Mouse (Mus musculus): ENCODE measurements around the gene Atp5b.

The Atp5b gene

DNA sequence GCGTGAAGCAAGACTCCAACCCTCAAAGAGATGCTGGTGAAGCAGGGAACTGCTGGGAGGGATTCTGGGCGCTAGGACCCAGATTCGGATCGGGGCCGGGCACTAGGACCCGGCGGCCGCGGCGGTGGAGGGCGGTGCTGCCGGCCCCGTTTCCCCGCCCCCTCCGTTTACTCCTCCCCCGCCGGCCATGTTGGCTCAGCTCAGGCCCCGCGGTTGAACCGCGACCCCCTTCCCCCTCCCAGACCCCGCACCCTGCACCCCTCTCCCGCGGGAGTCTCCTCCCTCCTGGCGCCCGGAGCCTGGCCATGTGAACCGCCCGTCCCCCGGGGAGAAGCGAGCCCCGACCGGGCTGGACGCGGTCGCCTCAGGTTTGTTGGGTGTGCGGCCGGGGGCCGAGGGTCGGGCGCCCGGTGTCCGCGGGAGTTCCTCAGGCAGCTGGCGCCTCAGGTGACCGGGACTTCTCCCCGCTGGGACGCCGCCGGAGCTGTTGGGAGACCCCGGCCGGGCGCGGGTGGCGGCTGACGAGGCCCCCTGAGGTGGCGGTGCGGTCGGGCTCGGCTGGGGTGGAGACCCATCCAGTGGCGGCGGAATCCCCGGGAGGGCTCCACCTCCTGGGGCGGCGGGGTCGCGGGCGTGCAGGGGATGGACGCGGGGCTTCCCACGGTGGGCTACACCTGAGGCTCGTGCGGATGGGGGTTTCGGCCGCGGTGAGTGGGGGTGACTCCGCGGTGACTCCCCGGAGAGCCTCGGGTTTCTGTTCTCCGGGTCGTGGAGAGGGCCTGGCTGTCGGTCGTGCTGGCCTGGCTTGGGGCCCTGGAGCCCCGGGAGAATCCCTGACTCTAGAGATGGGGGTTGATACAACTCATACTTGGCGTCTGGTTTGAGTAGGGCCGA, 13.9 kb downstream of the Atp5b start:
- peak; percentile 93 for DNase-seq

DNA sequence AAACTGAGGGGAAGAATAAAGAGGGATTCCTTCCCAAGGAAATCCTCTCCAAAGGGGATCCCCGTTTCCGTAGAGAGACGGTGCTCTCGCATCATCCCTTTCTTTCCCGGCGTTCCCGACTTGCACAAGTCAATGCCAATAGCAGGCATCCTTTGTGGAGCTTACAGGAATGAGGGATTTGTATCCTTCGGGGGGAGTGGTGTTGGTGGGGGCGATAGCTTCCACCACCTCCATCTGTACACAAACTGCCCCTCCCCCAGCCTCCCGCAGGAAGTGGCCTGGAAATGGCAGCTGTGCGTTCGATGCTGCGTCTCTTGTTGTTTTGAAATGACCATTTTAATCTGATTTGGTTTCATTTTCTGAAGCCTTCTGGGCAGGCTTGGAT, 14.5 kb downstream of the Atp5b start:
- DNase-seq: peak; percentile 68

GRCm38 (mm10) chr10:128110103-128110761, 27.2 kb downstream of the Atp5b start:
- no peak for DNase-seq

DNA sequence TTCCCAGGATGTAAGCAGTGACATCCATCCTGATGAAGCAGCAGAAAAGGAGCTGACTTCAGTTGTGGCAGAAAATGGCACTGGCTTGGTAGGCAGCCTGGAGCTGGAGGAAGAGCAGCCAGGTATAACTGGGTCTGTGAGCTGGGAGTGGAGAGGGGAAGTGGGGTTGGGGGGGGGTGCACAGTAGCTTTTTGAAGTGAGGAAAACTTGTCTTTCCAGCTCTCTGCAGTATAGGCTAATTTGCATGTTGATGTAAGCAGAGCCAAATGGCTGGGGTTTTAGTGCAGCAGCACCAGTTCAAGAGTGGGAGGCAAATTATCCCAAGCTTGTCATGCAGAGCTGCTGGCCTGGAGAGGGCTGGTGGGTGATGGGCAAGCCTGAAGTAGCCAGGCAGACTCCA, 28.2 kb downstream of the Atp5b start:
- no peak for DNase-seq

DNA sequence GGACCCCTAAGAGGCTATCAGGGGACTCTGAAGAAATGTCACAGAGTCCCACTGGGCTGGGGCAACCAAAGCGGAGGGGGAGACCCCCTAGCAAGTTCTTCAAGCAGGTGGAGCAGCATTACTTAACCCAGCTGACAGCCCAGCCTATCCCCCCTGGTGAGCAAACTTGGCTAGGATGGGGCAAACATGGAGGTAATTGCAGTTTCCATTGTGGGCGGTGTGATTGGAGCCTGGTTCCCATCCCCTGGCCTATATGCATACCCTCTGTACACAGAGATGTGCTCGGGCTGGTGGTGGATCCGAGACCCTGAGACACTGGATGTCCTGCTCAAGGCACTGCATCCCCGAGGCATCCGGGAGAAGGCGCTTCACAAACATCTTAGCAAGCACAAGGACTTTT, 40.8 kb downstream of the Atp5b start:
- DNase-seq: no peak

DNA sequence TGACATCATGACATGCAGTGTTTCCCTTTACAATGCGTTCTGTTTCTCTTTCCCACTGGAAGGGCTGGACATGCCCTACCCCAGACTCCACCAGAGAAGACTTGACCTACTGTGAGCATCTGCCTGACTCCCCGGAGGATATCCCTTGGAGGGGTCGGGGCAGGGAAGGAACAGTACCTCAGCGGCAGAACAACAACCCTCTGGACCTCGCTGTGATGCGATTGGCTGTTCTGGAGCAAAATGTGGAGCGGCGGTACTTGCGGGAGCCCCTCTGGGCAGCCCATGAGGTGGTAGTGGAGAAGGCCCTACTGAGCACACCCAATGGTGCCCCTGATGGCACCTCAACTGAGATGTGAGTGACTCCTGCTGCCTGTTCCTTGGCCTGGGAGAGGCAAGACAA, 41.8 kb downstream of the Atp5b start:
- DNase-seq: no peak

DNA sequence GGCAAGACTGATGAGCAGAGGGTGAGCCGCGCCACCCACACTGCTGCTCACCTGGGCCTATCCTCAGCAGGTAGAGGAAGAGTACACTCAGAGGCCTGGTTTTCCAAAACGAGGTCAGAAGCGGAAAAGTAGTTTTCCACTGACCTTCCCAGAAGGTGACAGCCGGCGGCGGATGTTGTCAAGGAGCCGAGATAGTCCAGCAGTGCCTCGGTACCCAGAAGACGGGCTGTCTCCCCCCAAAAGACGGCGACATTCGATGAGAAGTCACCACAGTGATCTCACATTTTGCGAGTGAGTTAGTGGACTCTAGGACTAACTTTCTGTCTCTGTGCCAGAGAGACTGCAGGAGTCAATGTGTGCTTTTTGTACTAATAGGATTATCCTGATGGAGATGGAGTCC, 42.9 kb downstream of the Atp5b start:
- DNase-seq: no peak

GRCm38 (mm10) chr10:128127497-128127896, 44.4 kb downstream of the Atp5b start:
- DNase-seq: no peak

DNA sequence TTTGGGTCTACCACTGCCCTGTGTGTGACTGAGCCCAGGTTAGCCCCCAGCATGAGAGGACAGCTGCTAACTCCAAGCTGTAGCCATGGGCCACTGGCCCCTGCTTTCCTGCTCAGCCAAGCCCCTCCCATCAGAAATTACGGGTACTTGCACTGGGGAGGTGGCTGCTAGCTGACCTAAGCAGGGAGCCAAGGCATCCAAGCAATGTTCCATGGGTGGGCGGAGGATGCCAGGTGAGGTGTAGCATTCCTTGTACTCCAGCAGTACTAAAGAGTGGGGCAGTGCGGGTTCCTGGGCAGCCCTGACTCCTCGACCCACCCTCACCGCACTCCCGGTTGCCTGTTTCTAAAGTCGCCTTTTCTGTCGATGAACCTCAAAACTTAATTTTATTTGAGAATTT, 45.1 kb downstream of the Atp5b start:
- no peak for DNase-seq

DNA sequence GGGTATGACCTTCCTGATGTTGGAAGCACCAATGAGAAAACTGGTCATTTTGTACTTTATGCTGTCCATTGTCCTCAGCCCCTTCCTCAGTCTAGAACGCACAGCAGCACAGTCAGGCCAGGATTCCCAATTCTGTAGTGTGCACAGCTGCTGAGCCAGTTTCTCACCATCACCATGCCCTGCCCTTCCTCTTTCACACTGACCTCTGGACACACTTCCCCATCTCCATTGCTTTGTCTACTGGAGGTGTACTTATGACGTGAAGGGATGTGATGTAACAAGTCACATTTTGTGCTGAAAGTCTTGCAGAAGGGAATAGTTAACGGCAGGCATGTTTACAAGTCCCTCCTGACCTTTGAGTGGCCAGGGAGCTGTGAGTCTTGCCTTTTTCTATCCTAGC, 48.2 kb downstream of the Atp5b start:
- DNase-seq: no peak

DNA sequence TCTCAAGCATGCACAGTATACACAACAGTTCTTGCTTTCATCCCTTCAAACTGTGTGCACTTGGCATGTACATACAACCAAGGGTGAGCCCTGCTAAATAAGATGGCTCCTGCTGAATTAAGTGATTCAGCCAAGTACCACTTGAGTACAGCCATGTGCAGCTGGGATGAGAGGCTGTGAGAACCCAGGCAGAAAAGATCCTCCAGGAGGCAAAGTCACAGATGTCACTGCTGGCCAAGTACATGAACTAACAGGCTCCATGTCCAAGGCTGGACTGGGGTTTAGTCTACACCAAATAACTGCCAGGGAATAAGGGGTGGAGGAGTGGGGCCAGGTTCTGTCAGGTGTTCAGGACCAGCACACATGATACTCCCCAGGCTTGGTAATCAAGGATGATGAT, 48.7 kb downstream of the Atp5b start:
- DNase-seq: no peak

- no peak for DNase-seq
Measured at GRCm38 (mm10) chr10:128133650-128134332, 50.7 kb downstream of the Atp5b start.

DNA sequence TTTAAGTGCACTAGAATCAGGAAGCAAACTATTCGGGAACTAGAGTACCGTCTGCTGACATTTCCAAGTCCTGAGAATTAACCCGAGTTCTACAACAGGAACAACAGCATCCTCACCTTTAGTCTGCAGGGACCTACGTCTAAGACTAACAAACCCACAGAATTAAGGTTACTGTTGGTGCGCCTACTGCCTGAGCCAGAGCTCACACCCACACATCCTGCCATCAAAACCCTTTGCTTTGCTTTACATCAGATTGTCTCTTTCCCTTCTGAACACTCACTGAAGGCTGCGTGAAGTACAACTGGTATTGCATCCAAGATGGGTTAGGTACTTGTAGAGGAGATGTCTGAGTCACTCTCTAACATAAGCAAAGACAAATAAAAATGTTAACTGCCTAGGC, 52.3 kb downstream of the Atp5b start:
- no peak for DNase-seq
